Mouse (Mus musculus): ENCODE data around the gene Ube2n. TPM values are rescaled to one million over a fixed set of nuclear protein-coding genes. Genes with fewer than 3 reads are reported as not detected.

Gene Ube2n
- polyA plus RNA-seq, 1 experiment from 2014 or later: 319 TPM

DNA sequence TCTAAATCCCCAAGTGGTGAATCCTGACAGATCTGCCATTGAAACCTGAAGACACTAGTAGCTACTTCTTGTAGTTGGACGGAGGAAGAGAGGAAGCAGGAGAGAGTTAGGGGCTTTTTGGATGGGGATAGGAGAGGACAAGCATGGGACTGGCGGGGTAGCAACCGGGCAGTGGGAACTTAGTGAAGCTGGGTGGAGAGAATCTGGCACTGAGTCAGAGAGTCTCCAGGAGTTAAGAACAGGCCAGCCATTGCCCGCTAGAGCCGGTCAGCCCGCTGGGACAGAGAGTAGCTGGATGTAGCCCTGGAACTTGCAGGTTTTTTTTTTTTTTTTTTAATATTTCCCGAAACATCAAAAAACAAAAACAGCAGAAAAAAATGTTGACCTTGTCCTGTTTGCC is 18.4 kb downstream of the Ube2n start:
- Histone ChIP-seq H3K36me3 (ENCODE audit: control insufficient read depth, insufficient read depth, low read length) (no peaks in the 10 kb centered on the region), H3K4me2 (ENCODE audit: low read length) (no peak overlapping the region), H3K9ac (ENCODE audit: low read length) (no peak overlapping the region), H3K9me3 (ENCODE audit: control insufficient read depth, low read length) (no peaks in the 10 kb centered on the region), H3K4me1 (replicated peaks; ENCODE audit: control insufficient read depth, insufficient read depth, low read length) (peaks cover 4% of the 10 kb centered on the region; the same call in 1 of the 2 replicates), H3K27ac (ENCODE audit: low read depth) (no peak overlapping the region), H3K27me3 (replicated peaks; ENCODE audit: control insufficient read depth, insufficient read depth, low read length) (no peaks in the 10 kb centered on the region), H3K4me3 (ENCODE audit: low read depth, low read length) (no peak overlapping the region)
- no peak for ATAC-seq (replicated peaks; ENCODE audit: low FRiP score, low TSS enrichment, low read depth)
- 93% methylated on average over 7 of the region's 7 CpGs for WGBS
- DNase-seq (ENCODE audit: low spot score): no peak

DNA sequence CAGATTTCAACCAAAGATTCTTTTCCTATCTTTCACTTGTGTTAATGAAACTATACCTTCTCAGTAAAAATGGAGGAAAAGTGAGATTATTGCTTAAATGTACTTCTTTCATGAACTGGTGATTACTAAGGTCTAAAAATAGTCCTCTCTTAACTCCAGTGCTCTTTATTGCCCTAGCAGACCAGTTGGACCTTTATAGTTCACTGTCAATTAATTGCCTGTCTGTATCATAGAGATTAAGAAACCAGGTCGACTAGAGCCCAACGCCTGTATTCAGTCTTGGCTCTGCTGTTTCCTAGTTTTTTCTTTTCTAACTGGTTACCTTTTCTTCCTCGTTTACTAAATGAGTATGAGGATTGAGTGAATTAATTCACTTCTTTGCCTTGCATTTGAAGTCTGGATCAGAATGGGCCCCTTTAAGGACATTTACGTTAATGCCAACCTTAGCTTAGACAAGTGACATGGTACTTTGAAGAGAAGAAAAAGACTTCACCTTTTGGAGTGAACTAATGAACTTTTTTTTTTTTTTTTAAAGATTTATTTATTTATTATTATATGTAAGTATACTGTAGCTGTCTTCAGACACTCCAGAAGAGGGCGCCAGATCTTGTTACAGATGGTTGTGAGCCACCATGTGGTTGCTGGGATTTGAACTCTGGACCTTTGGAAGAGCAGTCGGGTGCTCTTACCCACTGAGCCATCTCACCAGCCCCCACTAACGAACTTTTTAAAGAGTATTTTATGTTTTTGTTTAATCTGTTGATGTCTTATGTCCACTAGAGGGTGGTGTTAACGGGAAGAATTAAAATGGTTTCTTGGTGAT is 20.7 kb downstream of the Ube2n start:
- WGBS: 89% methylated on average over 8 of the region's 8 CpGs

GRCm38 (mm10) chr10:95536222-95536541 is 21.2 kb downstream of the Ube2n start:
- Histone ChIP-seq H3K4me1 (replicated peaks; ENCODE audit: control insufficient read depth, insufficient read depth, low read length) (peaks cover 4% of the 10 kb centered on the region; the same call in 1 of the 2 replicates), H3K4me3 (ENCODE audit: low read depth, low read length) (no peak overlapping the region), H3K9me3 (ENCODE audit: control insufficient read depth, low read length) (no peaks in the 10 kb centered on the region), H3K27ac (ENCODE audit: low read depth) (no peak overlapping the region), H3K4me2 (ENCODE audit: low read length) (no peak overlapping the region), H3K27me3 (replicated peaks; ENCODE audit: control insufficient read depth, insufficient read depth, low read length) (no peaks in the 10 kb centered on the region), H3K9ac (ENCODE audit: low read length) (no peak overlapping the region), H3K36me3 (ENCODE audit: control insufficient read depth, insufficient read depth, low read length) (no peaks in the 10 kb centered on the region)
- no peak for ATAC-seq (replicated peaks; ENCODE audit: low FRiP score, low TSS enrichment, low read depth)
- 85% methylated on average over 6 of the region's 6 CpGs for WGBS
- no peak for DNase-seq (ENCODE audit: low spot score)

More for the DNA sequence above, 20.7 kb downstream of the Ube2n start:
- Histone ChIP-seq H3K36me3 (ENCODE audit: control insufficient read depth, insufficient read depth, low read length) (no peaks in the 10 kb centered on the region), H3K9me3 (ENCODE audit: control insufficient read depth, low read length) (no peaks in the 10 kb centered on the region), H3K27me3 (replicated peaks; ENCODE audit: control insufficient read depth, insufficient read depth, low read length) (no peaks in the 10 kb centered on the region), H3K4me3 (ENCODE audit: low read depth, low read length) (no peak overlapping the region), H3K4me1 (replicated peaks; ENCODE audit: control insufficient read depth, insufficient read depth, low read length) (peaks cover 4% of the 10 kb centered on the region; the same call in 1 of the 2 replicates), H3K4me2 (ENCODE audit: low read length) (no peak overlapping the region), H3K9ac (ENCODE audit: low read length) (no peak overlapping the region), H3K27ac (ENCODE audit: low read depth) (no peak overlapping the region)
- ATAC-seq (replicated peaks; ENCODE audit: low FRiP score, low TSS enrichment, low read depth): no peak
- DNase-seq (ENCODE audit: low spot score): no peak

DNA sequence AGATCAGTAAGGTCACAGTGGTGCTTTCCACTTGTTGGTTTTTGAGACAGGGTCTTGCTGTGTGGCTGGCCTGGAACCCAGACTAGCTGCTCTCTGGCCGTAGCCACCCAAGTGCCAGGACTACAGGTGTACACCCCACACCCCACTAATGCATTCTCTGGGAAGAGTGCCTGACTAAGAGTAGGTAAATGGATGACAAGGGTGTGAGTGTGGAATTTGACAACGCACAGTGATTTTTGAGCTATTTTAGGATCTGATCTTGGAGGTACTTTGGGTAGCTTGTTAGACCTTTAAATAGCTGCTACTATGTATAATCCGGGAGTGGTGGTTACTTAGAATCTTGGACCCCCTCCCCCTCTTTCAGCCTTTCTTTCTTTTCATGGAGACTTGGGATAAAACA is 24.3 kb downstream of the Ube2n start:
- Histone ChIP-seq H3K36me3 (ENCODE audit: control insufficient read depth, insufficient read depth, low read length) (peaks cover 12% of the 10 kb centered on the region), H3K9me3 (ENCODE audit: control insufficient read depth, low read length) (no peaks in the 10 kb centered on the region), H3K4me3 (ENCODE audit: low read depth, low read length) (no peak overlapping the region), H3K27me3 (replicated peaks; ENCODE audit: control insufficient read depth, insufficient read depth, low read length) (no peaks in the 10 kb centered on the region), H3K4me2 (ENCODE audit: low read length) (no peak overlapping the region), H3K9ac (ENCODE audit: low read length) (no peak overlapping the region), H3K27ac (ENCODE audit: low read depth) (no peak overlapping the region), H3K4me1 (replicated peaks; ENCODE audit: control insufficient read depth, insufficient read depth, low read length) (no peaks in the 10 kb centered on the region)
- DNase-seq (ENCODE audit: low spot score): no peak
- ATAC-seq (replicated peaks; ENCODE audit: low FRiP score, low TSS enrichment, low read depth): no peak
- WGBS: 96% methylated on average over 3 of the region's 3 CpGs

GRCm38 (mm10) chr10:95539841-95540240 is 24.9 kb downstream of the Ube2n start:
- Histone ChIP-seq H3K27me3 (replicated peaks; ENCODE audit: control insufficient read depth, insufficient read depth, low read length) (no peaks in the 10 kb centered on the region), H3K9me3 (ENCODE audit: control insufficient read depth, low read length) (no peaks in the 10 kb centered on the region), H3K4me3 (ENCODE audit: low read depth, low read length) (no peak overlapping the region), H3K4me1 (replicated peaks; ENCODE audit: control insufficient read depth, insufficient read depth, low read length) (no peaks in the 10 kb centered on the region), H3K4me2 (ENCODE audit: low read length) (no peak overlapping the region), H3K9ac (ENCODE audit: low read length) (no peak overlapping the region), H3K27ac (ENCODE audit: low read depth) (no peak overlapping the region), H3K36me3 (ENCODE audit: control insufficient read depth, insufficient read depth, low read length) (peaks cover 18% of the 10 kb centered on the region)
- ATAC-seq (replicated peaks; ENCODE audit: low FRiP score, low TSS enrichment, low read depth): no peak
- WGBS: 91% methylated on average over 3 of the region's 3 CpGs
- no peak for DNase-seq (ENCODE audit: low spot score)

DNA sequence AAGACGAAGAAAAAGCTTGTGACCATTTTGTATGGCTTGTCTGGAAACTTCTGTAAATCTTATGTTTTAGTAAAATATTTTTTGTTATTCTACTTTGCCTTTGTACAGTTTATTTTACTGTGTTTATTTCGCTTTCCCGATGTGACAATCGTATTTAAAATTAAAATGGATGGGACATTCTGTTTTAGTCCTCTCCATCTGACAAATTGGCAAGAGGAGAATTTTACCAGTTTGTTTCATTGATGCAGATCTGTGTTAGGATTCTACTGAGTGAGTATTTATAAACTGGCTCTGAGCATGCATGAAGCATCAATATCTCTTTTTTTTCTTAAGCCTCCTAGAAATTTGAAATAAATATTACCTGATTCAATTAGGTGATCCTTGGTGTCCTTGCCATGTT is 28.0 kb downstream of the Ube2n start:
- Histone ChIP-seq H3K27ac (ENCODE audit: low read depth) (no peak overlapping the region), H3K9ac (ENCODE audit: low read length) (no peak overlapping the region), H3K4me3 (ENCODE audit: low read depth, low read length) (no peak overlapping the region), H3K9me3 (ENCODE audit: control insufficient read depth, low read length) (no peaks in the 10 kb centered on the region), H3K4me2 (ENCODE audit: low read length) (no peak overlapping the region), H3K36me3 (ENCODE audit: control insufficient read depth, insufficient read depth, low read length) (peaks cover 48% of the 10 kb centered on the region), H3K27me3 (replicated peaks; ENCODE audit: control insufficient read depth, insufficient read depth, low read length) (no peaks in the 10 kb centered on the region), H3K4me1 (replicated peaks; ENCODE audit: control insufficient read depth, insufficient read depth, low read length) (no peaks in the 10 kb centered on the region)
- 86% methylated on average over 4 of the region's 4 CpGs for WGBS
- ATAC-seq (replicated peaks; ENCODE audit: low FRiP score, low TSS enrichment, low read depth) (no peak), DNase-seq (ENCODE audit: low spot score) (no peak)

DNA sequence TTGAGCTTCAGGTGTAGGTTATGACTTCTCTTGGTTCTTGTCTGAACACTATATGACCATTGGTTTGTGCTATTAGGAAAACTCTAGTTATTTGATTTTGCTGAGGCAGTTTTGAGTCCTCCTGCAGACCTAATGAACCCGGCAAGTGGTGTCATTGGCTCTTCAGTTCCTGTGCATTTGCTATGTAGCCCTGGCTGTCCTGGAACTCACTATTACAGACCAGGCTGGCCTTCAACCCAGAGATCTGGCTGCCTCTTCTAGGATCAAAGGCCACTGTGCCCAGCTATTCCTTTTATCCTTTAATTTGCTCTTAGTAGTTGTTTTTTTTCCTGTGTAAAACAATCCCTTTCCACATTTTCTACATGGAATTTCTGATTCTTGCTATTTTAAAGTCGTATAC is 28.4 kb downstream of the Ube2n start:
- H3K9ac ChIP-seq (ENCODE audit: low read length): no peak overlapping the region
- no peaks in the 10 kb centered on the region for H3K4me1 ChIP-seq (replicated peaks; ENCODE audit: control insufficient read depth, insufficient read depth, low read length)
- H3K4me2 ChIP-seq (ENCODE audit: low read length): no peak overlapping the region
- H3K36me3 ChIP-seq (ENCODE audit: control insufficient read depth, insufficient read depth, low read length): peaks cover 52% of the 10 kb centered on the region
- no peak for ATAC-seq (replicated peaks; ENCODE audit: low FRiP score, low TSS enrichment, low read depth)
- WGBS: 79% methylated on average over 2 of the region's 2 CpGs
- H3K27ac ChIP-seq (ENCODE audit: low read depth): no peak overlapping the region
- H3K27me3 ChIP-seq (replicated peaks; ENCODE audit: control insufficient read depth, insufficient read depth, low read length): no peaks in the 10 kb centered on the region
- no peak for DNase-seq (ENCODE audit: low spot score)
- no peak overlapping the region for H3K4me3 ChIP-seq (ENCODE audit: low read depth, low read length)
- H3K9me3 ChIP-seq (ENCODE audit: control insufficient read depth, low read length): no peaks in the 10 kb centered on the region

DNA sequence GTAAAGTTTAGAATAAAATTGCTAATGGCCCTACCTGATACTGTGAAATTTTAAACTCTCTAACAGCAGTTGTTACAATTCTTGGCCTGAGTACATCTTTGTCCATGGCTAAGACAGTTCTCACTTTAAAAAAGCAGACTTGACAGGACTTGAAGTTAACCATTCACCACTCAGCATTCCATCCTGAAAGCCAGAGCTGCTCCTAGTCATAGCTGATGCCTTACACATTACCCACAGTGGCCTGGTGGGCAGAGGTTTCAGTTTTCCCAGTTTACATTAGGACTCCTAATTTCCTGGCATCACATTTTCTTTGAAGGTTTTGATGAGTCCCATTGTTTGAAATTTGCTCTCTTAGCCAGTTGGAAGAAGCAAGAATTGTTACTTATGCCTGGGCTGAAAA is 29.1 kb downstream of the Ube2n start:
- Histone ChIP-seq H3K4me3 (ENCODE audit: low read depth, low read length) (no peak overlapping the region), H3K9ac (ENCODE audit: low read length) (no peak overlapping the region), H3K4me2 (ENCODE audit: low read length) (no peak overlapping the region), H3K36me3 (ENCODE audit: control insufficient read depth, insufficient read depth, low read length) (peaks cover 58% of the 10 kb centered on the region), H3K9me3 (ENCODE audit: control insufficient read depth, low read length) (no peaks in the 10 kb centered on the region), H3K27me3 (replicated peaks; ENCODE audit: control insufficient read depth, insufficient read depth, low read length) (no peaks in the 10 kb centered on the region), H3K27ac (ENCODE audit: low read depth) (no peak overlapping the region), H3K4me1 (replicated peaks; ENCODE audit: control insufficient read depth, insufficient read depth, low read length) (no peaks in the 10 kb centered on the region)
- DNase-seq (ENCODE audit: low spot score): no peak
- ATAC-seq (replicated peaks; ENCODE audit: low FRiP score, low TSS enrichment, low read depth): no peak

DNA sequence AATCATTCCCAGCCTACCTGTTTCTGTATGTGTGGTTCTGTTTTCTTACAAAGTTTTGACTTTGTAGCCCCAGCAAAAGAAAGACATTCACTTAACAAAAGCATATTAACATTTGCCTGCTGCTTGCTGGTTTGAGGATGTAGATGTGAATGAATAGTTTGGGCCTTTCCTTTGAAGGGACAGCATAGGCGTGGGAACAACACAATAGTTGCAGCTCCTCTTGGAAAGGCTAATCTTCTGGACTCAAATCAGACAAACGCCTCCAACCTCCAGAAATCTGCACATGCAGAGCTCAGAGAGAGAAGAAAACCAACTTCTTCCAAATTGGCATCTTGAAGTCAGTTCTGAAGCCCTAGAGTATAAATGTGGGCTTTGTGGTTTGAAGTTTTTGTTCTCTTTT is 29.7 kb downstream of the Ube2n start:
- ATAC-seq (replicated peaks; ENCODE audit: low FRiP score, low TSS enrichment, low read depth) (no peak), DNase-seq (ENCODE audit: low spot score) (no peak)
- Histone ChIP-seq H3K27me3 (replicated peaks; ENCODE audit: control insufficient read depth, insufficient read depth, low read length) (no peaks in the 10 kb centered on the region), H3K4me1 (replicated peaks; ENCODE audit: control insufficient read depth, insufficient read depth, low read length) (no peaks in the 10 kb centered on the region), H3K27ac (ENCODE audit: low read depth) (no peak overlapping the region), H3K4me2 (ENCODE audit: low read length) (no peak overlapping the region), H3K4me3 (ENCODE audit: low read depth, low read length) (no peak overlapping the region), H3K9ac (ENCODE audit: low read length) (no peak overlapping the region), H3K9me3 (ENCODE audit: control insufficient read depth, low read length) (no peaks in the 10 kb centered on the region), H3K36me3 (ENCODE audit: control insufficient read depth, insufficient read depth, low read length) (peaks cover 64% of the 10 kb centered on the region)
- 75% methylated on average over 2 of the region's 2 CpGs for WGBS

Measured in intestine, embryonic 14.5 days (tissue).